Mouse (Mus musculus): ENCODE measurements around the gene Snu13. TPM values are rescaled to one million over a fixed set of nuclear protein-coding genes. Genes with fewer than 3 reads are reported as not detected.

Snu13 gene
- polyA plus RNA-seq, 1 experiment from 2014 or later: 348 TPM

GRCm38 (mm10) chr15:82016830-82017229 is 30.6 kb downstream of the Snu13 start:
- H3K27me3 ChIP-seq (replicated peaks; ENCODE audit: control insufficient read depth, insufficient read depth, low read length): no peaks in the 10 kb centered on the region
- 18% methylated on average over 6 of the region's 6 CpGs for WGBS
- no peak for DNase-seq (ENCODE audit: low spot score)

GRCm38 (mm10) chr15:82016101-82016808 is 31.1 kb downstream of the Snu13 start:
- under 1% methylated on average over 53 of the region's 53 CpGs for WGBS
- H3K27ac ChIP-seq (ENCODE audit: low read depth, low read length): peak overlapping the region; percentile 74; the same call in 1 of the 2 replicates
- H3K4me3 ChIP-seq (ENCODE audit: low read depth, low read length): peak overlapping the region; percentile 95
- H3K4me1 ChIP-seq (ENCODE audit: control insufficient read depth, insufficient read depth, low read length): peaks cover 15% of the 10 kb centered on the region
- H3K9me3 ChIP-seq (replicated peaks; ENCODE audit: control insufficient read depth, low read length): no peaks in the 10 kb centered on the region
- peak; percentile 99 for DNase-seq (ENCODE audit: low spot score)
- peak overlapping the region; percentile 90 for H3K9ac ChIP-seq (ENCODE audit: low read length)
- H3K4me2 ChIP-seq (ENCODE audit: low read length): peak overlapping the region; percentile 93
- peaks cover 14% of the 10 kb centered on the region for H3K36me3 ChIP-seq (ENCODE audit: control insufficient read depth, insufficient read depth, low read length)
- peak; percentile 97 for ATAC-seq
- no peaks in the 10 kb centered on the region for H3K27me3 ChIP-seq (replicated peaks; ENCODE audit: control insufficient read depth, insufficient read depth, low read length)

More at GRCm38 (mm10) chr15:82016830-82017229, 30.6 kb downstream of the Snu13 start:
- peak overlapping the region; percentile 93 for H3K4me2 ChIP-seq (ENCODE audit: low read length)
- 0 out of 2 replicates have a peak overlapping the region, but pooled peaks have one; percentile 63 for H3K27ac ChIP-seq (ENCODE audit: low read depth, low read length)
- H3K36me3 ChIP-seq (ENCODE audit: control insufficient read depth, insufficient read depth, low read length): peaks cover 18% of the 10 kb centered on the region
- no peaks in the 10 kb centered on the region for H3K9me3 ChIP-seq (replicated peaks; ENCODE audit: control insufficient read depth, low read length)
- H3K4me1 ChIP-seq (ENCODE audit: control insufficient read depth, insufficient read depth, low read length): peaks cover 15% of the 10 kb centered on the region
- peak overlapping the region; percentile 90 for H3K9ac ChIP-seq (ENCODE audit: low read length)
- ATAC-seq: no peak
- peak overlapping the region; percentile 95 for H3K4me3 ChIP-seq (ENCODE audit: low read depth, low read length)

- no peaks in the 10 kb centered on the region for H3K9me3 ChIP-seq (replicated peaks; ENCODE audit: control insufficient read depth, low read length)
- ATAC-seq (peak; percentile 63), DNase-seq (ENCODE audit: low spot score) (peak; percentile 31)
- peaks cover 15% of the 10 kb centered on the region for H3K4me1 ChIP-seq (ENCODE audit: control insufficient read depth, insufficient read depth, low read length)
- peak overlapping the region; percentile 90 for H3K9ac ChIP-seq (ENCODE audit: low read length)
- H3K27ac ChIP-seq (ENCODE audit: low read depth, low read length): peak overlapping the region; percentile 74; the same call in 1 of the 2 replicates
- peak overlapping the region; percentile 95 for H3K4me3 ChIP-seq (ENCODE audit: low read depth, low read length)
- peaks cover 12% of the 10 kb centered on the region for H3K36me3 ChIP-seq (ENCODE audit: control insufficient read depth, insufficient read depth, low read length)
- no peaks in the 10 kb centered on the region for H3K27me3 ChIP-seq (replicated peaks; ENCODE audit: control insufficient read depth, insufficient read depth, low read length)
- peak overlapping the region; percentile 93 for H3K4me2 ChIP-seq (ENCODE audit: low read length)
- under 1% methylated on average over 39 of the region's 39 CpGs for whole genome bisulfite sequencing
These were observed 31.9 kb downstream of the Snu13 start for GRCm38 (mm10) chr15:82015392-82016100.

- ATAC-seq: no peak
- no peaks in the 10 kb centered on the region for H3K27me3 ChIP-seq (replicated peaks; ENCODE audit: control insufficient read depth, insufficient read depth, low read length)
- H3K9ac ChIP-seq (ENCODE audit: low read length): peak overlapping the region; percentile 90
- peak overlapping the region; percentile 93 for H3K4me2 ChIP-seq (ENCODE audit: low read length)
- no peak overlapping the region for H3K27ac ChIP-seq (ENCODE audit: low read depth, low read length)
- no peaks in the 10 kb centered on the region for H3K9me3 ChIP-seq (replicated peaks; ENCODE audit: control insufficient read depth, low read length)
- DNase-seq (ENCODE audit: low spot score): no peak
- peaks cover 10% of the 10 kb centered on the region for H3K36me3 ChIP-seq (ENCODE audit: control insufficient read depth, insufficient read depth, low read length)
- 14% methylated on average over 9 of the region's 9 CpGs for WGBS
- H3K4me3 ChIP-seq (ENCODE audit: low read depth, low read length): peak overlapping the region; percentile 95
- peaks cover 15% of the 10 kb centered on the region for H3K4me1 ChIP-seq (ENCODE audit: control insufficient read depth, insufficient read depth, low read length)
These were observed 32.5 kb downstream of the Snu13 start for GRCm38 (mm10) chr15:82014745-82015391.

- H3K9ac ChIP-seq (ENCODE audit: low read length): no peak overlapping the region
- no peak for DNase-seq (ENCODE audit: low spot score)
- ATAC-seq: no peak
- H3K27ac ChIP-seq (ENCODE audit: low read depth, low read length): no peak overlapping the region
- no peaks in the 10 kb centered on the region for H3K27me3 ChIP-seq (replicated peaks; ENCODE audit: control insufficient read depth, insufficient read depth, low read length)
- H3K9me3 ChIP-seq (replicated peaks; ENCODE audit: control insufficient read depth, low read length): no peaks in the 10 kb centered on the region
- H3K36me3 ChIP-seq (ENCODE audit: control insufficient read depth, insufficient read depth, low read length): no peaks in the 10 kb centered on the region
- no peak overlapping the region for H3K4me2 ChIP-seq (ENCODE audit: low read length)
- H3K4me3 ChIP-seq (ENCODE audit: low read depth, low read length): no peak overlapping the region
- WGBS: 91% methylated on average over 6 of the region's 6 CpGs
- H3K4me1 ChIP-seq (ENCODE audit: control insufficient read depth, insufficient read depth, low read length): peaks cover 15% of the 10 kb centered on the region
These were observed 35.5 kb downstream of the Snu13 start for GRCm38 (mm10) chr15:82011947-82012346.

- peaks cover 21% of the 10 kb centered on the region for H3K36me3 ChIP-seq (ENCODE audit: control insufficient read depth, insufficient read depth, low read length)
- no peaks in the 10 kb centered on the region for H3K4me1 ChIP-seq (ENCODE audit: control insufficient read depth, insufficient read depth, low read length)
- DNase-seq (ENCODE audit: low spot score) (no peak), ATAC-seq (no peak)
- no peaks in the 10 kb centered on the region for H3K27me3 ChIP-seq (replicated peaks; ENCODE audit: control insufficient read depth, insufficient read depth, low read length)
- no peak overlapping the region for H3K9ac ChIP-seq (ENCODE audit: low read length)
- H3K4me3 ChIP-seq (ENCODE audit: low read depth, low read length): no peak overlapping the region
- no peak overlapping the region for H3K27ac ChIP-seq (ENCODE audit: low read depth, low read length)
- WGBS: 90% methylated on average over 8 of the region's 8 CpGs
- no peaks in the 10 kb centered on the region for H3K9me3 ChIP-seq (replicated peaks; ENCODE audit: control insufficient read depth, low read length)
- no peak overlapping the region for H3K4me2 ChIP-seq (ENCODE audit: low read length)
These were observed 43.1 kb downstream of the Snu13 start for GRCm38 (mm10) chr15:82004257-82004656.

GRCm38 (mm10) chr15:81993992-81994391 is 53.4 kb downstream of the Snu13 start:
- no peaks in the 10 kb centered on the region for H3K9me3 ChIP-seq (replicated peaks; ENCODE audit: control insufficient read depth, low read length)
- no peak for ATAC-seq
- no peak overlapping the region for H3K9ac ChIP-seq (ENCODE audit: low read length)
- 94% methylated on average over 6 of the region's 6 CpGs for WGBS
- H3K4me3 ChIP-seq (ENCODE audit: low read depth, low read length): no peak overlapping the region
- no peak for DNase-seq (ENCODE audit: low spot score)
- no peak overlapping the region for H3K27ac ChIP-seq (ENCODE audit: low read depth, low read length)
- no peaks in the 10 kb centered on the region for H3K27me3 ChIP-seq (replicated peaks; ENCODE audit: control insufficient read depth, insufficient read depth, low read length)
- no peaks in the 10 kb centered on the region for H3K4me1 ChIP-seq (ENCODE audit: control insufficient read depth, insufficient read depth, low read length)
- H3K4me2 ChIP-seq (ENCODE audit: low read length): no peak overlapping the region
- H3K36me3 ChIP-seq (ENCODE audit: control insufficient read depth, insufficient read depth, low read length): peaks cover 64% of the 10 kb centered on the region

GRCm38 (mm10) chr15:81990549-81990948 is 56.8 kb downstream of the Snu13 start:
- H3K9ac ChIP-seq (ENCODE audit: low read length): no peak overlapping the region
- H3K27me3 ChIP-seq (replicated peaks; ENCODE audit: control insufficient read depth, insufficient read depth, low read length): no peaks in the 10 kb centered on the region
- 51% methylated on average over 7 of the region's 7 CpGs for WGBS
- H3K4me3 ChIP-seq (ENCODE audit: low read depth, low read length): no peak overlapping the region
- ATAC-seq (no peak), DNase-seq (ENCODE audit: low spot score) (no peak)
- H3K9me3 ChIP-seq (replicated peaks; ENCODE audit: control insufficient read depth, low read length): no peaks in the 10 kb centered on the region
- H3K27ac ChIP-seq (ENCODE audit: low read depth, low read length): no peak overlapping the region
- H3K4me2 ChIP-seq (ENCODE audit: low read length): no peak overlapping the region
- peaks cover 31% of the 10 kb centered on the region for H3K36me3 ChIP-seq (ENCODE audit: control insufficient read depth, insufficient read depth, low read length)
- H3K4me1 ChIP-seq (ENCODE audit: control insufficient read depth, insufficient read depth, low read length): peaks cover 3% of the 10 kb centered on the region; the same call in 1 of the 2 replicates

Data from forebrain, embryonic 14.5 days (tissue).